Mouse (Mus musculus): ENCODE measurements at regions not wholly inside any gene's neighbourhood (a gene's known extent, or its start where the extent isn't known, plus 50 kb on each side); places are given as distances from the start of the nearest gene placed in this dataset.

DNA sequence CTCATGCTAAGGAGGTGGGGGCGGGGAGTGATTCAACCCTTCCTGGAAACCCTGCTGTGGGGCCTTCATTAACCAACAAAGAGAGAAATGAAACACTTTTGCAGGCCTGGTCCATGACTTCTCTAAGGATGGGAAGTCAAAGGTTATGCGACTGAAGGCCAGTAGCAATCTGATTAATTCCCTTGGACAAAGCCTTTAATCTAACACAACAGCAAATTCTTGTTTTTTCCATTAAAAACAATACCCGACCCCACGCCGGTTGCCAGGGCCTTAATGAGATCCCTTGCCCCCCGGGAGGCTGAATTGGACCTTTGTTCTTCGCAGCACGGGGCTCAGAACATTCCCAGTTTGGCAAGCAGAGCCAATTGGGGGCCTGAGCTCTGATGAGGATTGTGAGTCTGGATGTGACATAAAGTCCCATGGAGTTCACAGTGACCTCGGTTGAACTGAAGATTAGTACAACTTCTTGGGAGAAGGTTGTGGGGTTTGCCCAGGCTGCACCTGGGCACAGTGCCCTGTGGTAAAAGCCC is 310.9 kb upstream of the Rtl1 start:
- ChIA-PET CTCF (interaction anchor here in 1 of 4 experiments (1.4 kb wide), 1 partner anchor 39 kb away, joined by 6 read pairs; no protein-coding TSS in a partner anchor), POLR2A (interaction anchor here in 3 of 4 experiments (0.6 to 5.4 kb wide), 21 partner anchors 9 to 637 kb away, joined by 3 to 63 read pairs (median 3); no protein-coding TSS in a partner anchor)

DNA sequence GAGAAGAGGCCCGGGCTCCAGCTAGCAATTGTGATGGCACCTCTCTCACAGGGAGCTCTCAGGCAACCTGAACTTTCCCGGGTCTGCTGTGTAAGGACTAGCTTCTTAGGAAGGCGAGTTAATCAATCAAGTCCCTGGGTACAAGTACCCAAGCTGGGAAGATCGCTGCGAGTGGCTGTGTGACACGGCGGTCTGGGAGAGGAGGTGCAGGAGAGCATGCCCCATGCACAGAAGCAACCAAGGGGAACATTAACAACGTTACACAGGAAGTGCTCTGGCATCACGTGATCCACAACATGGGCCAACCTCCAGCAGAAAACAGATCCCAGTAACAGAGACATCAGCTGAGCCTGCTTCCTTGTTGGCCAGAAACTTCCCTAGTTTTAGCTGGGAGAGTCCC is 311.4 kb upstream of the Rtl1 start:
- POLR2A ChIA-PET: interaction anchor here in 2 of 4 experiments (0.6 to 5.4 kb wide), 22 partner anchors 8 to 94 kb away, joined by 3 to 63 read pairs (median 3); no protein-coding TSS in a partner anchor
- CTCF ChIA-PET: interaction anchor here in 1 of 4 experiments (1.4 kb wide), 1 partner anchor 38 kb away, joined by 6 read pairs; no protein-coding TSS in a partner anchor

- ChIA-PET CTCF (interaction anchor here in 1 of 4 experiments (0.5 kb wide), 1 partner anchor 203 kb away, joined by 3 read pairs; no protein-coding TSS in a partner anchor), POLR2A (interaction anchor here in 2 of 4 experiments (1.2 to 2.7 kb wide), 3 partner anchors 20 to 32 kb away, joined by 3 to 13 read pairs (median 3); no protein-coding TSS in a partner anchor)
Observed at GRCm38 (mm10) chr12:109917761-109918160, 317.6 kb upstream of the Rtl1 start.

GRCm38 (mm10) chr12:109918901-109919300 is 318.8 kb upstream of the Rtl1 start:
- ChIA-PET POLR2A (interaction anchor here in 2 of 4 experiments (1.1 to 6.9 kb wide), 4 partner anchors 7 to 30 kb away, joined by 4 to 73 read pairs (median 13); no protein-coding TSS in a partner anchor), CTCF (no interaction called here)

- ChIA-PET POLR2A (interaction anchor here in 3 of 4 experiments (0.5 to 6.9 kb wide), 21 partner anchors 9 to 473 kb away, joined by 3 to 73 read pairs (median 5); no protein-coding TSS in a partner anchor), CTCF (interaction anchor here in 1 of 4 experiments (1.1 kb wide), 1 partner anchor 29 kb away, joined by 3 read pairs; no protein-coding TSS in a partner anchor)
Observed at GRCm38 (mm10) chr12:109922111-109922510, 322.0 kb upstream of the Rtl1 start.

- ChIA-PET POLR2A (interaction anchor here in 3 of 4 experiments (0.7 to 8.8 kb wide), 6 partner anchors 14 to 24 kb away, joined by 3 to 67 read pairs (median 4); no protein-coding TSS in a partner anchor), CTCF (interaction anchor here in 3 of 4 experiments (0.9 to 1.9 kb wide), 3 partner anchors 25 to 33 kb away, joined by 3 to 8 read pairs (median 3); no protein-coding TSS in a partner anchor)
Observed at GRCm38 (mm10) chr12:109925866-109926265, 325.7 kb upstream of the Rtl1 start.

- ChIA-PET CTCF (interaction anchor here in 3 of 4 experiments (0.6 to 1.9 kb wide), 4 partner anchors 20 to 32 kb away, joined by 3 to 8 read pairs (median 3); no protein-coding TSS in a partner anchor), POLR2A (interaction anchor here in 3 of 4 experiments (0.7 to 8.8 kb wide), 8 partner anchors 14 to 23 kb away, joined by 3 to 67 read pairs (median 3); no protein-coding TSS in a partner anchor)
Observed at GRCm38 (mm10) chr12:109926643-109927042, 326.5 kb upstream of the Rtl1 start.

- CTCF ChIA-PET: interaction anchor here in 3 of 4 experiments (0.9 to 1.5 kb wide), 5 partner anchors 12 to 116 kb away, joined by 3 to 7 read pairs (median 3); no protein-coding TSS in a partner anchor
- POLR2A ChIA-PET: interaction anchor here in 3 of 4 experiments (0.5 to 6.9 kb wide), 41 partner anchors 8 to 891 kb away, joined by 3 to 73 read pairs (median 5); partner anchors contain the start of gene Hsp90aa1 (in 1 of the 3)
Observed at GRCm38 (mm10) chr12:109946179-109946578, 332.7 kb upstream of the Dio3 start.

GRCm38 (mm10) chr12:109946936-109947335 is 331.9 kb upstream of the Dio3 start:
- POLR2A ChIA-PET: interaction anchor here in 3 of 4 experiments (0.5 to 6.9 kb wide), 59 partner anchors 9 to 987 kb away, joined by 3 to 73 read pairs (median 4); partner anchors contain the start of genes Hsp90aa1 (in 2 of the 3) and Dio3 (in 1 of the 3)

DNA sequence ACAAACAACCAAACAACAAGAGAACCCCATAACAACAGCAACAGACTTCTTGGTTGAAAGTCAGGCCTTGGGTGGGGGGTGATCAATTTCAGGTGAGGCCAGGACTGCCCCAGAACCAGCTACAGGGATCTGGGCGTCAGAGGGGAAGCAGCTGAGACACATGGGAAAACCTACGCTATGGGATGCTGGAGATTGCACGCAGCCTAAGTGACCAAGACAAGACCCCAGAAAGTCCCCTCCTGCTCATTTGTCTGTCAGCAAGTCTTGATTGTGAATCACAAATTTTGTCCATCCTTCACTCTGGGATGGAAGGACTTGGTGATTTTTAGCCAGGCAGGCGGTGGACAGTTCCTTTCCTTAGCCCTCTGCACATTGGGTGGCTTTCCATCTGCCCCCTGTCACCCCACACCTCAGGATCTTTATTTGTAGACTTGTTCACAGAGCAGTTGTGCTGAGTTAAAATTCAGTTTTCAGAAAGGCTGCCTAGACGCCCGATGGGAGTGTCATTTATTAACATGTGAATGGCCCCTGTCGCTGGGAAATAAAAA is 330.9 kb upstream of the Dio3 start:
- ChIA-PET POLR2A (interaction anchor here in 3 of 4 experiments (0.5 to 6.9 kb wide), 51 partner anchors 9 to 1209 kb away, joined by 3 to 73 read pairs (median 4); partner anchors contain the start of gene Hsp90aa1 (in 1 of the 3)), CTCF (interaction anchor here (0.6 to 4.4 kb wide), 5 partner anchors 11 to 203 kb away, joined by 3 to 31 read pairs (median 3); no protein-coding TSS in a partner anchor)

More at GRCm38 (mm10) chr12:109946936-109947335, 331.9 kb upstream of the Dio3 start:
- CTCF ChIA-PET: interaction anchor here (0.6 to 4.4 kb wide), 8 partner anchors 12 to 117 kb away, joined by 3 to 31 read pairs (median 3); no protein-coding TSS in a partner anchor

GRCm38 (mm10) chr12:109948434-109948984 is 330.4 kb upstream of the Dio3 start:
- POLR2A ChIA-PET: interaction anchor here in 3 of 4 experiments (0.6 to 6.9 kb wide), 56 partner anchors 9 to 1210 kb away, joined by 3 to 73 read pairs (median 4); partner anchors contain the start of gene Hsp90aa1 (in 1 of the 3)
- CTCF ChIA-PET: interaction anchor here in 3 of 4 experiments (0.5 to 4.4 kb wide), 8 partner anchors 10 to 406 kb away, joined by 3 to 31 read pairs (median 5); no protein-coding TSS in a partner anchor

DNA sequence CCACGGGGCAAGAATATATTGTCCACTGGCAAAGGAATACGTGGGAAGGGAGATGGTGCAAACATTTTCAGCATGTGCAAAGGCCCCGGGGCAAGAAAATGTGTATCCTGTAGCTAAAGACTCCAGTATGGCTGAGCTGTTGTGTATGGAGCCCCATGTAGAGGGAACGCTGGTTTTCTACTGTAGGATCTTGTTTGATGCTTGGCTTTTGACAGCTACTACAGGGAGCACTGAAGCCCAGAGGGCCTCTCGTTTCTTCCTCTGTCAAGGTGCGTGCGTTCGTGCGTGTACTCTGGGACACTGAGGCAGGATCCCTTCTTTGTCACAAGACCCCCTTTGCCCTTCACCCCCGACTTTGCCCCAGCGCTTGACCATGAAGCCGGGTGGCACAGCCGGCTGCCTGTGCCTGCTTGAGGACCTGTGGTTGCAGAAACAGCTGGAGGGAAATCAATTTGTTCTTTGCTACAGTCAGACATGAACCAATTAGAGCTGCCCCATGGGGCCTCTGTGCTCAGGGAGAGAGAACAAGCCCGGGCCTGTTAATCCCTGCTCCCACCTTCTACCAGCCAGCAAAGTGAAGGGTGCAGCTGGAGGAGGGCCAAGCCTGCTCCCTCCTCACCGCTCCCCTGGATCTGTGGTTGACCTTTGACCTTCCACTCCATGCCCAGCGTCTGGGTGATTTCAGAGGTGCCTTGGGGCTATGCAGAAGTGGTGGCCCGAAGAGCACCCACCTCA is 329.5 kb upstream of the Dio3 start:
- POLR2A ChIA-PET: interaction anchor here in 3 of 4 experiments (0.6 to 6.9 kb wide), 64 partner anchors 8 to 1605 kb away, joined by 3 to 73 read pairs (median 4); partner anchors contain the start of gene Hsp90aa1 (in 1 of the 3)
- CTCF ChIA-PET: interaction anchor here (0.6 to 4.4 kb wide), 10 partner anchors 9 to 441 kb away, joined by 3 to 31 read pairs (median 5); no protein-coding TSS in a partner anchor

- CTCF ChIA-PET: interaction anchor here (0.5 to 4.4 kb wide), 23 partner anchors 8 to 971 kb away, joined by 3 to 31 read pairs (median 4); no protein-coding TSS in a partner anchor
- POLR2A ChIA-PET: interaction anchor here (0.5 to 6.9 kb wide), 45 partner anchors 8 to 1041 kb away, joined by 3 to 73 read pairs (median 5); partner anchors contain the start of genes Dio3 (in 1 of the 4) and Hsp90aa1 (in 1 of the 4)
Observed at GRCm38 (mm10) chr12:109950632-109951031, 328.2 kb upstream of the Dio3 start.

- ChIA-PET CTCF (interaction anchor here (0.6 to 2.1 kb wide), 12 partner anchors 9 to 972 kb away, joined by 3 to 10 read pairs (median 4); no protein-coding TSS in a partner anchor), POLR2A (interaction anchor here in 3 of 4 experiments (0.5 to 6.9 kb wide), 22 partner anchors 14 to 1042 kb away, joined by 3 to 73 read pairs (median 6); partner anchors contain the start of gene Hsp90aa1 (in 1 of the 3))
Observed at GRCm38 (mm10) chr12:109951473-109951872, 327.4 kb upstream of the Dio3 start.

GRCm38 (mm10) chr12:109951884-109952456 is 326.9 kb upstream of the Dio3 start:
- ChIA-PET POLR2A (interaction anchor here in 3 of 4 experiments (0.5 to 6.9 kb wide), 13 partner anchors 14 to 549 kb away, joined by 3 to 68 read pairs (median 4); no protein-coding TSS in a partner anchor), CTCF (interaction anchor here in 2 of 4 experiments (0.5 to 2.1 kb wide), 4 partner anchors 12 to 343 kb away, joined by 3 to 8 read pairs (median 8); no protein-coding TSS in a partner anchor)

DNA sequence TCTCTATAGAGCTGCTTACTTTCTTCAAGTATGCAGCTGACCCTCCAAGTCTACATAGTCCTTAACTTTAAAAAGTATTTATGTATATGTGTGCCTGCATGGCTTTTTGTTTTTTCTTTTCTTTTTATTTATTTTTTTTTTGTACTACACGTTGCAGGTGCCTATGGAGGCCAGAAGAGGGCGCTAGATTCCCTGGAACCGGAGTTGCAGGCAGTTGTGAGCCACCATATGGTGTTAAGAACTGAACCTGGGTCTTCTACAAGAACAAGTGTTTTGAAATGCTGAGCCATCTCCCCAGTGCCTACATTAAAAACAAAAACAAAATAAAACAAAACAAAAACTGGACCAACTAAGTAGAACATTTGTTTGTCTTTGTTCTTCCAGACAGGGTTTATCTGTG is 325.9 kb upstream of the Dio3 start:
- ChIA-PET CTCF (interaction anchor here in 3 of 4 experiments (0.5 to 0.7 kb wide), 4 partner anchors 27 to 423 kb away, joined by 3 to 12 read pairs (median 6); no protein-coding TSS in a partner anchor), POLR2A (interaction anchor here in 1 of 4 experiments (0.6 to 0.7 kb wide), 3 partner anchors 10 to 319 kb away, joined by 3 to 4 read pairs (median 4); no protein-coding TSS in a partner anchor)

All from embryonic stem cell, embryonic (primary cell).